Mouse (Mus musculus) small intestine, adult 2 months (tissue): ENCODE data around the gene Brsk1. TPM values are rescaled to one million over a fixed set of nuclear protein-coding genes. Genes with fewer than 3 reads are reported as not detected.
A peak's percentile ranks its signal among the peaks of the same experiment; 100 is the strongest.

ENCODE experiments used
- H3K27ac ChIP-seq: fragments of 200-500 bp; 2 replicates; pipeline ENCODE4 v1.5.1; 2012; ENCODE audit warnings: low read depth, low read length, control low read depth, inconsistent platforms; ENCODE audit not compliant: insufficient read depth
- H3K27me3 ChIP-seq: fragments of 200-500 bp; 2 replicates; pipeline ENCODE4 v1.6.1; 2012; ENCODE audit warnings: mild to moderate bottlenecking, moderate library complexity, low read length, inconsistent platforms; ENCODE audit not compliant: control insufficient read depth, insufficient read depth
- H3K36me3 ChIP-seq: fragments of 200-500 bp; 2 replicates; pipeline ENCODE4 v1.6.1; 2012; ENCODE audit warnings: mild to moderate bottlenecking, low read length, control low read depth, inconsistent platforms; ENCODE audit not compliant: control insufficient read depth, insufficient read depth
- H3K4me1 ChIP-seq: fragments of 200-500 bp; 2 replicates; pipeline ENCODE4 v1.6.1; 2012; ENCODE audit warnings: low read length, inconsistent platforms, mixed read lengths; ENCODE audit not compliant: control insufficient read depth, insufficient read depth, insufficient read length
- H3K4me3 ChIP-seq: fragments of 200-500 bp; 2 replicates; pipeline ENCODE4 v1.5.1; 2012; ENCODE audit warnings: low read depth, mild to moderate bottlenecking, control low read depth, inconsistent platforms, low read length, moderate library complexity
- CTCF ChIP-seq: fragments of 200-500 bp; IDR thresholded peaks from 2 replicates; pipeline ENCODE4 v1.5.1; 2012; ENCODE audit warnings: low read depth, mild to moderate bottlenecking, control low read depth, inconsistent platforms, low read length, moderate library complexity, mixed read lengths; ENCODE audit not compliant: insufficient replicate concordance, insufficient read length; ENCODE audit errors: extremely low read depth
- POLR2A ChIP-seq: fragments of 200-500 bp; IDR thresholded peaks from 2 replicates; pipeline ENCODE4 v1.6.1; 2012; ENCODE audit warnings: low read depth, mild to moderate bottlenecking, control low read depth, inconsistent platforms, low read length, moderate library complexity
- WGBS: fragments of 180-500 bp; shearing (Covaris S2); methylation state at CpG from one replicate; pipeline ENCODE4 v1.1.7; 2018; 5-methylcytosine and 5-hydroxymethylcytosine counted together
- polyA plus RNA-seq: library from polyadenylated mRNA; depleted of rRNA; stranded (reverse); fragments of >200 nt; gene quantifications from 2 replicates; pipeline ENCODE4 v1.2.3, GENCODE M21; 2012; rRNA removed

Brsk1 gene
- 1.6 and 1.9 TPM in 2 replicates for polyA plus RNA-seq

GRCm38 (mm10) chr7:4690387-4690786 is at the start of gene Brsk1:
Gene Brsk1 (plus strand): TSS chr7:4690604.
- no peaks in the 10 kb centered on the region for H3K36me3 ChIP-seq
- H3K4me1 ChIP-seq = no peaks in the 10 kb centered on the region
- H3K27ac ChIP-seq = no peak within 1 kb of the TSS
- H3K27me3 ChIP-seq = peaks cover 9% of the 10 kb centered on the region
- 2% methylated on average over 11 of the region's 18 CpGs for WGBS
- TF ChIP-seq CTCF (no peak), POLR2A (no peak)
- peak within 1 kb of the TSS; percentile 54 for H3K4me3 ChIP-seq

GRCm38 (mm10) chr7:4641155-4641554 is 49.2 kb upstream of the Brsk1 start:
- no peaks in the 10 kb centered on the region for H3K27me3 ChIP-seq
- no peaks in the 10 kb centered on the region for H3K4me1 ChIP-seq
- no peak overlapping the region for H3K27ac ChIP-seq
- no peak overlapping the region for H3K4me3 ChIP-seq
- WGBS = 85% methylated on average over 11 of the region's 11 CpGs
- peaks cover 77% of the 10 kb centered on the region for H3K36me3 ChIP-seq
- TF ChIP-seq POLR2A = no peak
- no peak for TF ChIP-seq CTCF

GRCm38 (mm10) chr7:4641956-4642355 is 48.4 kb upstream of the Brsk1 start:
- 79% methylated on average over 7 of the region's 7 CpGs for WGBS
- TF ChIP-seq POLR2A = no peak
- no peak for TF ChIP-seq CTCF
- H3K27ac ChIP-seq = no peak overlapping the region
- H3K4me1 ChIP-seq = peaks cover 5% of the 10 kb centered on the region; the same call in 1 of the 2 replicates
- H3K4me3 ChIP-seq = no peak overlapping the region
- no peaks in the 10 kb centered on the region for H3K27me3 ChIP-seq
- H3K36me3 ChIP-seq = peaks cover 76% of the 10 kb centered on the region

- Histone ChIP-seq H3K27me3 (no peaks in the 10 kb centered on the region), H3K27ac (no peak overlapping the region), H3K4me1 (peaks cover 10% of the 10 kb centered on the region), H3K4me3 (no peak overlapping the region), H3K36me3 (peaks cover 70% of the 10 kb centered on the region)
- whole genome bisulfite sequencing = 88% methylated on average over 6 of the region's 6 CpGs
- TF ChIP-seq POLR2A (no peak), CTCF (no peak)
These were observed 47.2 kb upstream of the Brsk1 start for GRCm38 (mm10) chr7:4643225-4643624.

- WGBS = 89% methylated on average over 3 of the region's 3 CpGs
- peaks cover 18% of the 10 kb centered on the region for H3K4me1 ChIP-seq
- H3K27ac ChIP-seq = no peak overlapping the region
- H3K27me3 ChIP-seq = no peaks in the 10 kb centered on the region
- peaks cover 41% of the 10 kb centered on the region for H3K36me3 ChIP-seq
- H3K4me3 ChIP-seq = no peak overlapping the region
- TF ChIP-seq CTCF (no peak), POLR2A (no peak)
These were observed 43.6 kb upstream of the Brsk1 start for GRCm38 (mm10) chr7:4646806-4647205.

GRCm38 (mm10) chr7:4647291-4647690 is 43.1 kb upstream of the Brsk1 start:
- Histone ChIP-seq H3K36me3 (peaks cover 37% of the 10 kb centered on the region), H3K27me3 (no peaks in the 10 kb centered on the region), H3K27ac (no peak overlapping the region), H3K4me1 (peaks cover 21% of the 10 kb centered on the region), H3K4me3 (no peak overlapping the region)
- TF ChIP-seq CTCF (no peak), POLR2A (no peak)
- 21% methylated on average over 6 of the region's 6 CpGs for WGBS

- Histone ChIP-seq H3K4me3 (no peak overlapping the region), H3K27ac (0 out of 2 replicates have a peak overlapping the region, but pooled peaks have one; percentile 3), H3K27me3 (no peaks in the 10 kb centered on the region), H3K4me1 (peaks cover 28% of the 10 kb centered on the region), H3K36me3 (peaks cover 38% of the 10 kb centered on the region)
- WGBS = 68% methylated on average over 2 of the region's 2 CpGs
- TF ChIP-seq CTCF (no peak), POLR2A (no peak)
These were observed 42.4 kb upstream of the Brsk1 start for GRCm38 (mm10) chr7:4647992-4648391.
